39 mouse cellular contexts compared by ENCODE assay signal in the genomic region with DNA sequence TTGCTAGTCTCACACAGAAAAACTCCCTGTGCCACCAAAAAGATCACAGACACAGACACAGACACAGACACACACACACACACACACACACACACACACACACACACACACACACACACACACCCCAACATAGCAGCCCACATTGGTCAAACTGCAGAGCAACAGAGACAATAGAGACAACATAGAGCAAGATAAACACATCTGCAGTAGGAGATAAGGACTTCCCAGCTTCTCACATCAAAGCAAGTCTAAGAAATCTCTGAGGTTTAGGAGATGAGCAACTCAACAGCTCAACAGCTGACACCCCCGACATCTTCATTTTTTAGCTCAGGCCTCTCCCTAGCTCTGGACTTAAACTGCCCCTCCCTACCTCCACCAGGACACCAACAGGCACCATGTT. TPM values are rescaled to one million over a fixed set of nuclear protein-coding genes. Genes with fewer than 3 reads are reported as not detected.
A peak's percentile ranks its signal among the peaks of the same experiment; 100 is the strongest.
DNase-seq lines count a peak whose midpoint lies in the region; ATAC-seq and TF ChIP-seq lines count a peak whose summit lies in the region.
"Had no signal": no experiment of that assay in that cellular context is flagged by ENCODE, and none has a peak within 500 bp of the region (broad histone marks: within the 10 kb centered on the region; RNA-seq: fewer than 3 reads in every experiment).

No protein-coding gene starts in this region.

- 43% methylated on average over 1 of the region's 1 CpGs for WGBS in liver, embryonic 11.5 days
- WGBS in liver, embryonic 14.5 days (ENCODE audit: insufficient replicate concordance): 13% methylated on average over 1 of the region's 1 CpGs

- H3K9ac ChIP-seq in liver, embryonic 11.5 days (ENCODE audit: low read depth, low read length): no peak overlapping the region
- no peak overlapping the region for H3K9ac ChIP-seq in liver, embryonic 14.5 days (replicated peaks)
- H3K9ac ChIP-seq: embryonic facial prominence, embryonic 13.5 days; forebrain, postnatal 0 days; heart, embryonic 13.5 days; hindbrain, embryonic 15.5 days; kidney, embryonic 15.5 days; limb, embryonic 13.5 days; neural tube, embryonic 15.5 days; stomach, embryonic 15.5 days had no signal

- H3K4me3 ChIP-seq in liver, embryonic 11.5 days (ENCODE audit: low read depth, low read length): no peak overlapping the region
- H3K4me3 ChIP-seq in liver, embryonic 14.5 days (ENCODE audit: insufficient read depth in 1 of 2, low read depth in 2 of 2, low read length in 2 of 2): no peak overlapping the region
- H3K4me3 ChIP-seq: embryonic facial prominence, embryonic 13.5 days; heart, adult 2 months; heart, embryonic 13.5 days; hindbrain, embryonic 10.5 days; hindbrain, embryonic 15.5 days; kidney, embryonic 15.5 days; layer of hippocampus, adult 2 months; limb, embryonic 13.5 days; neural tube, embryonic 15.5 days; stomach, embryonic 15.5 days had no signal

- no peaks in the 10 kb centered on the region for H3K9me3 ChIP-seq in liver, embryonic 11.5 days (ENCODE audit: control insufficient read depth, low read length)
- H3K9me3 ChIP-seq in liver, embryonic 14.5 days (ENCODE audit: control insufficient read depth, low read length): no peaks in the 10 kb centered on the region
- H3K9me3 ChIP-seq: embryonic facial prominence, embryonic 13.5 days; heart, embryonic 13.5 days; hindbrain, embryonic 10.5 days; hindbrain, embryonic 15.5 days; kidney, embryonic 15.5 days; limb, embryonic 13.5 days; neural tube, embryonic 15.5 days; stomach, embryonic 15.5 days had no signal

- no peaks in the 10 kb centered on the region for H3K27me3 ChIP-seq in liver, embryonic 11.5 days (replicated peaks; ENCODE audit: control insufficient read depth, insufficient read depth, low read length)
- H3K27me3 ChIP-seq in liver, embryonic 14.5 days (ENCODE audit: control insufficient read depth, insufficient read depth, low read length): no peaks in the 10 kb centered on the region
- H3K27me3 ChIP-seq: embryonic facial prominence, embryonic 13.5 days; heart, embryonic 13.5 days; hindbrain, embryonic 15.5 days; kidney, embryonic 15.5 days; limb, embryonic 13.5 days; neural tube, embryonic 15.5 days; stomach, embryonic 15.5 days had no signal

- no peak overlapping the region for H3K27ac ChIP-seq in liver, embryonic 11.5 days (ENCODE audit: low read depth, low read length)
- H3K27ac ChIP-seq in liver, embryonic 14.5 days: no peak overlapping the region
- H3K27ac ChIP-seq: embryonic facial prominence, embryonic 13.5 days; heart, adult 2 months; heart, embryonic 13.5 days; hindbrain, embryonic 10.5 days; hindbrain, embryonic 15.5 days; kidney, embryonic 15.5 days; layer of hippocampus, adult 2 months; limb, embryonic 13.5 days; neural tube, embryonic 15.5 days; stomach, embryonic 15.5 days had no signal

- peak; percentile 77 for ATAC-seq in liver, embryonic 11.5 days (replicated peaks; ENCODE audit: low FRiP score)
- ATAC-seq in liver, embryonic 14.5 days (ENCODE audit: insufficient read depth): peak; percentile 69
- peak; percentile 75 for ATAC-seq in megakaryocyte-erythroid progenitor cell, adult 5-6 weeks (replicated peaks; ENCODE audit: low FRiP score, low TSS enrichment, poor library complexity, severe bottlenecking)
- ATAC-seq: activated CD4-positive, CD25-positive, alpha-beta regulatory T cell, adult 4 months; forebrain, postnatal 0 days; inflammation-experienced regulatory T-cells, adult 6 months had no signal

- H3K36me3 ChIP-seq in liver, embryonic 11.5 days (ENCODE audit: control insufficient read depth, insufficient read depth, low read length): peaks cover 32% of the 10 kb centered on the region
- H3K36me3 ChIP-seq in liver, embryonic 14.5 days (replicated peaks; ENCODE audit: control insufficient read depth, insufficient read depth, low read depth): peaks cover 20% of the 10 kb centered on the region

- no peak for TF ChIP-seq CTCF in liver, embryonic 14.5 days (IDR thresholded peaks at IDR 0.05; ENCODE audit: low read depth)

- no peak overlapping the region for H3K4me2 ChIP-seq in liver, embryonic 11.5 days
- no peak overlapping the region for H3K4me2 ChIP-seq in liver, embryonic 14.5 days (ENCODE audit: low read depth)
- H3K4me2 ChIP-seq: embryonic facial prominence, embryonic 13.5 days; heart, embryonic 13.5 days; hindbrain, embryonic 15.5 days; kidney, embryonic 15.5 days; limb, embryonic 13.5 days; neural tube, embryonic 15.5 days; stomach, embryonic 15.5 days had no signal

- H3K4me1 ChIP-seq in liver, embryonic 11.5 days (replicated peaks; ENCODE audit: control insufficient read depth, insufficient read depth, low read length): peaks cover 8% of the 10 kb centered on the region
- H3K4me1 ChIP-seq in liver, embryonic 14.5 days (replicated peaks; ENCODE audit: control insufficient read depth in 2 of 2, insufficient read depth in 2 of 2, low read length in 1 of 2): peaks cover 0 to 5% of the 10 kb centered on the region in 2 experiments; a peak in 2 of 4 replicates
- H3K4me1 ChIP-seq: embryonic facial prominence, embryonic 13.5 days; heart, embryonic 13.5 days; hindbrain, embryonic 10.5 days; hindbrain, embryonic 15.5 days; kidney, embryonic 15.5 days; limb, embryonic 13.5 days; neural tube, embryonic 15.5 days; stomach, embryonic 15.5 days had no signal

- TF ChIP-seq EP300 in liver, embryonic 14.5 days (IDR thresholded peaks at IDR 0.05; ENCODE audit: low read depth): peak; percentile 51

- no peak for DNase-seq in liver, embryonic 11.5 days (ENCODE audit: low spot score)
- DNase-seq in liver (no peak), MEL-GATA-1-ER (ENCODE audit: extremely low read depth, low read depth) (peak; percentile 70)
- peak in 2 of 3 experiments; percentile 24 to 31 for DNase-seq in liver, embryonic 14.5 days (ENCODE audit: low read depth in 3 of 3, low spot score in 3 of 3)
- DNase-seq in right cerebral cortex, postnatal 14 days: no peak
- no peak for DNase-seq in adrenal gland, adult 18-20 months (ENCODE audit: low spot score in 2 of 2)
- DNase-seq: adrenal gland, adult 8-10 months; cerebellum, adult 9-10 months; cerebellum, postnatal 36 days; forebrain, postnatal 0 days; heart, adult 2 months; heart, postnatal 10 days; kidney, adult 18-20 months; kidney, postnatal 25 days; lung, adult 2 months; lung, postnatal 10 days; midbrain, embryonic 14.5 days; retina, postnatal 1 day; right cerebral cortex, postnatal 25 days; thymus, postnatal 14 days had no signal

RNA-seq across cellular contexts. Expression of a gene that starts 13.7 kb away (rescaled TPM):
- polyA plus RNA-seq in liver, embryonic 11.5 days (2014; fragmentation: Nextera tagmentation; extraction: Ambion mirVana): 30.7 and 32.7 TPM in 2 replicates
- polyA plus RNA-seq in liver, embryonic 14.5 days (2012; rRNA removed): 4.4 and 6.6 TPM in 2 replicates
- polyA plus RNA-seq in liver, embryonic 14.5 days (2014; fragmentation: Nextera tagmentation; extraction: Ambion mirVana): 15.1 and 17.6 TPM in 2 replicates
- 19.2 and 19.7 TPM in 2 replicates for total RNA-seq in megakaryocyte-erythroid progenitor cell, adult 5-6 weeks (2014; fragmentation: Nextera tagmentation)
- total RNA-seq in megakaryocyte-erythroid progenitor cell, adult 5-6 weeks (2017): 20.5 and 23.1 TPM in 2 replicates
- 1 to 10 TPM; 6.5 to 7.8 TPM for total RNA-seq in adrenal gland, adult 18-20 months (2021)

RNA-seq across cellular contexts. Expression of a gene that starts 18.7 kb away (rescaled TPM):
- polyA plus RNA-seq in liver, embryonic 11.5 days (2014; fragmentation: Nextera tagmentation; extraction: Ambion mirVana): 0.29 and 0.78 TPM in 2 replicates
- 0.37 and 1.0 TPM in 2 replicates for polyA plus RNA-seq in liver, embryonic 14.5 days (2012; rRNA removed)
- 2.8 and 3.4 TPM in 2 replicates for polyA plus RNA-seq in liver, embryonic 14.5 days (2014; fragmentation: Nextera tagmentation; extraction: Ambion mirVana)
- total RNA-seq in megakaryocyte-erythroid progenitor cell, adult 5-6 weeks (2014; fragmentation: Nextera tagmentation): not detected in 2 replicates
- total RNA-seq in megakaryocyte-erythroid progenitor cell, adult 5-6 weeks (2017): not detected in 2 replicates
- total RNA-seq in adrenal gland, adult 18-20 months (2021): 1 to 10 TPM; 1.1 to 4.0 TPM
- total RNA-seq: forebrain, postnatal 0 days; gastrocnemius, adult 8-10 months; heart, postnatal 10 days; layer of hippocampus, adult 2 months; layer of hippocampus, postnatal 14 days; left cerebral cortex, postnatal 36 days had no signal
- polyA plus RNA-seq: activated CD4-positive, CD25-positive, alpha-beta regulatory T cell, adult 4 months; forebrain, embryonic 11.5 days; heart, embryonic 13.5 days; hindbrain, embryonic 10.5 days; inflammation-experienced regulatory T-cells, adult 6 months; midbrain, embryonic 14.5 days had no signal

RNA-seq across cellular contexts. Expression of a gene that starts 24.4 kb away (rescaled TPM):
- polyA plus RNA-seq in liver, embryonic 11.5 days (2014; fragmentation: Nextera tagmentation; extraction: Ambion mirVana): 0.11 and 0.30 TPM in 2 replicates
- polyA plus RNA-seq in liver, embryonic 14.5 days (2012; rRNA removed): not detected in 2 replicates
- polyA plus RNA-seq in liver, embryonic 14.5 days (2014; fragmentation: Nextera tagmentation; extraction: Ambion mirVana): not detected in 2 replicates
- total RNA-seq in megakaryocyte-erythroid progenitor cell, adult 5-6 weeks (2014; fragmentation: Nextera tagmentation): not detected in 2 replicates
- not detected in 2 replicates for total RNA-seq in megakaryocyte-erythroid progenitor cell, adult 5-6 weeks (2017)
- total RNA-seq in adrenal gland, adult 18-20 months (2021): under 1 TPM in 1 of 2 experiments, not detected in 1; 0.45 TPM
- total RNA-seq: adrenal gland, adult 8-10 months; heart, adult 2 months; heart, postnatal 10 days had no signal
- polyA plus RNA-seq: heart, embryonic 13.5 days; lung, adult 2 months; neural tube, embryonic 15.5 days had no signal

RNA-seq across cellular contexts. Expression of a gene that starts 35.6 kb away (rescaled TPM):
- polyA plus RNA-seq in liver, embryonic 11.5 days (2014; fragmentation: Nextera tagmentation; extraction: Ambion mirVana): 5.7 and 6.1 TPM in 2 replicates
- polyA plus RNA-seq in liver, embryonic 14.5 days (2012; rRNA removed): 7.1 and 9.6 TPM in 2 replicates
- polyA plus RNA-seq in liver, embryonic 14.5 days (2014; fragmentation: Nextera tagmentation; extraction: Ambion mirVana): 5.8 and 5.9 TPM in 2 replicates
- not detected in 2 replicates for total RNA-seq in megakaryocyte-erythroid progenitor cell, adult 5-6 weeks (2014; fragmentation: Nextera tagmentation)
- total RNA-seq in megakaryocyte-erythroid progenitor cell, adult 5-6 weeks (2017): not detected in 2 replicates
- not detected for total RNA-seq in adrenal gland, adult 18-20 months (2021)
- total RNA-seq: adrenal gland, adult 8-10 months; forebrain, postnatal 0 days; gastrocnemius, adult 8-10 months; heart, adult 2 months; heart, postnatal 10 days; layer of hippocampus, adult 2 months; layer of hippocampus, postnatal 14 days; left cerebral cortex, adult 8-10 months; left cerebral cortex, postnatal 36 days had no signal
- polyA plus RNA-seq: activated CD4-positive, CD25-positive, alpha-beta regulatory T cell, adult 4 months; embryonic facial prominence, embryonic 13.5 days; forebrain, embryonic 11.5 days; forebrain, postnatal 0 days; heart, adult 2 months; heart, embryonic 13.5 days; hindbrain, embryonic 10.5 days; hindbrain, embryonic 15.5 days; inflammation-experienced regulatory T-cells, adult 6 months; limb, embryonic 13.5 days; midbrain, embryonic 14.5 days; neural tube, embryonic 15.5 days had no signal

RNA-seq across cellular contexts. Expression of a gene that starts 46.0 kb away (rescaled TPM):
- 0.90 and 1.1 TPM in 2 replicates for polyA plus RNA-seq in liver, embryonic 11.5 days (2014; fragmentation: Nextera tagmentation; extraction: Ambion mirVana)
- not detected in 2 replicates for polyA plus RNA-seq in liver, embryonic 14.5 days (2012; rRNA removed)
- polyA plus RNA-seq in liver, embryonic 14.5 days (2014; fragmentation: Nextera tagmentation; extraction: Ambion mirVana): not detected in 2 replicates
- total RNA-seq in megakaryocyte-erythroid progenitor cell, adult 5-6 weeks (2014; fragmentation: Nextera tagmentation): not detected in 2 replicates
- not detected in 2 replicates for total RNA-seq in megakaryocyte-erythroid progenitor cell, adult 5-6 weeks (2017)
- not detected for total RNA-seq in adrenal gland, adult 18-20 months (2021)
- total RNA-seq: adrenal gland, adult 8-10 months; adrenal gland, postnatal 4 days; forebrain, postnatal 0 days; gastrocnemius, adult 8-10 months; gastrocnemius, postnatal 4 days; heart, adult 2 months; heart, postnatal 10 days; layer of hippocampus, adult 2 months; layer of hippocampus, postnatal 14 days; left cerebral cortex, adult 8-10 months; left cerebral cortex, postnatal 36 days had no signal
- polyA plus RNA-seq: embryonic facial prominence, embryonic 13.5 days; forebrain, embryonic 11.5 days; heart, adult 2 months; heart, embryonic 13.5 days; hindbrain, embryonic 15.5 days; inflammation-experienced regulatory T-cells, adult 6 months; lung, adult 2 months; midbrain, embryonic 14.5 days had no signal

Comparison
In these comparisons a context has a peak if more than half of its experiments do, and no peak if none do; other contexts are left out.
1. DNase-seq: peak in MEL-GATA-1-ER (single experiment) and liver, embryonic 14.5 days (2 of 3); none in liver, embryonic 11.5 days (single experiment), liver (single experiment), right cerebral cortex, postnatal 14 days (single experiment) and adrenal gland, adult 18-20 months (0 of 2).
2. Peak in every context shown above with its lines, with median percentiles within 50 percentile points of each other: ATAC-seq.